Mouse (Mus musculus) brain, embryonic 18.5 days (tissue): ENCODE data around the gene Mylpf.
"Not testable (repeated sequence)": the region's sequence is repeated elsewhere in the genome, so short reads cannot be mapped to it uniquely, and the experiment has no call there.

Experiments used
- DNase-seq: peaks from one replicate; pipeline ENCODE4 v3.0.0-alpha.2; 2012; ENCODE audit warnings: low read depth, low spot score

The Mylpf gene

GRCm38 (mm10) chr7:127225147-127225995, 16.7 kb downstream of the Mylpf start:
- no peak for DNase-seq

GRCm38 (mm10) chr7:127228615-127229303, 20.1 kb downstream of the Mylpf start:
- DNase-seq = no peak

- no peak for DNase-seq
Observed at GRCm38 (mm10) chr7:127231376-127231775, 22.7 kb downstream of the Mylpf start.

- DNase-seq = no peak
Observed at GRCm38 (mm10) chr7:127231826-127232621, 23.3 kb downstream of the Mylpf start.

GRCm38 (mm10) chr7:127232622-127233367, 24.1 kb downstream of the Mylpf start, which contains the start of the genes Zfp553 and Sept1:
Gene Zfp553, plus strand, starts transcription at chr7:127233061.
Gene Sept1, minus strand, starts transcription at chr7:127233130.
- no peak for DNase-seq

GRCm38 (mm10) chr7:127233368-127233749, 24.7 kb downstream of the Mylpf start:
- DNase-seq = no peak

- DNase-seq = no peak
Observed at GRCm38 (mm10) chr7:127233765-127234164, 25.1 kb downstream of the Mylpf start.

- no peak for DNase-seq
Observed at GRCm38 (mm10) chr7:127234777-127235176, 26.1 kb downstream of the Mylpf start.

- no peak for DNase-seq
Observed at GRCm38 (mm10) chr7:127243361-127243867, 34.7 kb downstream of the Mylpf start.

- DNase-seq = peak; percentile 84
Observed at GRCm38 (mm10) chr7:127243870-127244657, 35.4 kb downstream of the Mylpf start, which contains the start of gene Zfp771. Gene Zfp771, plus strand, starts transcription at chr7:127244274.

GRCm38 (mm10) chr7:127244658-127245510, 36.2 kb downstream of the Mylpf start:
- DNase-seq = no peak

GRCm38 (mm10) chr7:127250511-127250910, 41.8 kb downstream of the Mylpf start:
- not testable (repeated sequence) for DNase-seq

- no peak for DNase-seq
Observed at GRCm38 (mm10) chr7:127252414-127252813, 43.7 kb downstream of the Mylpf start.

GRCm38 (mm10) chr7:127253341-127253740, 44.7 kb downstream of the Mylpf start:
- DNase-seq = no peak

GRCm38 (mm10) chr7:127253821-127254769, 45.4 kb downstream of the Mylpf start:
- peak; percentile 95 for DNase-seq

GRCm38 (mm10) chr7:127255008-127255407, 46.3 kb downstream of the Mylpf start:
- DNase-seq = no peak

GRCm38 (mm10) chr7:127255965-127256364, 47.3 kb downstream of the Mylpf start:
- no peak for DNase-seq

- DNase-seq = no peak
Observed at GRCm38 (mm10) chr7:127256518-127256917, 47.8 kb downstream of the Mylpf start.
